16 mouse cellular contexts compared by ENCODE assay signal in genomic region chr5:110610484-110610883, GRCm38 (mm10).
"Had no signal": no experiment of that assay in that cellular context is flagged by ENCODE, and none has a peak within 500 bp of the region (broad histone marks: within the 10 kb centered on the region; RNA-seq: fewer than 3 reads in every experiment).

No protein-coding gene starts in this region.

- H3K36me3 ChIP-seq: stomach, embryonic 15.5 days had no signal

- H3K4me3 ChIP-seq: neural tube, embryonic 13.5 days; neural tube, embryonic 15.5 days; stomach, embryonic 15.5 days had no signal

- H3K9ac ChIP-seq: neural tube, embryonic 13.5 days; neural tube, embryonic 15.5 days; stomach, embryonic 15.5 days had no signal

- H3K9me3 ChIP-seq: neural tube, embryonic 13.5 days; neural tube, embryonic 15.5 days; stomach, embryonic 15.5 days had no signal

- DNase-seq: retina, postnatal 1 day; right cerebral cortex, adult 18-20 months; right cerebral cortex, postnatal 14 days; right cerebral cortex, postnatal 25 days; right cerebral cortex, postnatal 4 days; spleen, adult 18-20 months; thymus, adult 18-20 months; thymus, adult 2 months; thymus, postnatal 14 days; thymus, postnatal 25 days; thymus, postnatal 36 days; thymus, postnatal 4 days had no signal

- H3K4me2 ChIP-seq: neural tube, embryonic 13.5 days; neural tube, embryonic 15.5 days; stomach, embryonic 15.5 days had no signal

- H3K27ac ChIP-seq: neural tube, embryonic 15.5 days; stomach, embryonic 15.5 days; stomach, postnatal 0 days had no signal

- H3K27me3 ChIP-seq: neural tube, embryonic 13.5 days; neural tube, embryonic 15.5 days; stomach, embryonic 15.5 days had no signal
